Mouse (Mus musculus): ENCODE data around the gene 1700003E16Rik. TPM values are rescaled to one million over a fixed set of nuclear protein-coding genes. Genes with fewer than 3 reads are reported as not detected.

1700003E16Rik gene
- polyA plus RNA-seq, 1 experiment, result 1.2 TPM

GRCm38 (mm10) chr6:83127419-83127818 is 28.8 kb upstream of the 1700003E16Rik start:
- DNase-seq (ENCODE audit: low spot score), result no peak

GRCm38 (mm10) chr6:83131469-83132034 is 24.7 kb upstream of the 1700003E16Rik start:
- no peak for DNase-seq (ENCODE audit: low spot score)

GRCm38 (mm10) chr6:83132176-83132919 is 23.9 kb upstream of the 1700003E16Rik start:
- DNase-seq (ENCODE audit: low spot score), result no peak

- no peak for DNase-seq (ENCODE audit: low spot score)
Measured at GRCm38 (mm10) chr6:83134226-83134625, 22.0 kb upstream of the 1700003E16Rik start.

DNA sequence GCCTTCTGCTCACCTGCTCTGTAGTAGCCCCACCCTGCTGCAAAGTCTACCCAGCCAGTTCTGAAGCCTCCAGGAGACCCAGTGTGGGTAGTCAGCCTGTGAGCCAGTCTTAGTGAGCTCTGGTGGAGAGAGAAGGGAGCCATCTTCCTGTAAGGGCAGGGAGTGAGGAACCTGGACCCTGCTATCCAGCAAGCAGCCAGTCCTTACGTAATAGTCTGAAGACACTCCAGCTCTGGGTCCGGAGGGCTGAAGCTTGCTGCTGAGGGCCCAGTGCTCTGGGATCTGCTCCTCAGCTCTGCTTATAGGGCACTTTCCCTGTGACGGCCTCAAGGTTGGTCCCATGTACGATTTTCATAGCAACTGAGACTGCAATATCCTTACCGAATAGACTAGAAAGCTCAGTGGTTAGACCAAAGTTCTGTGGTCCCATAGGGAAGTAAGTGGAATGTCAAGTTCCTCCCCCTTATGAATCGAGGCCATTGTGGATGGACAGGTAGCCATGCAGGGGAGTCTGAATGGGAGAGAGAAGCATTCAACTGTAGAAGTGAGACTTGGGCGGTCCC is 21.2 kb upstream of the 1700003E16Rik start, which contains the start of gene Rtkn:
Gene Rtkn, plus strand, starts transcription at position 513 of the 563 bp plus-strand sequence.
- DNase-seq (ENCODE audit: low spot score), result no peak

- DNase-seq (ENCODE audit: low spot score), result no peak
Measured at GRCm38 (mm10) chr6:83135571-83136161, 20.5 kb upstream of the 1700003E16Rik start.

GRCm38 (mm10) chr6:83136291-83136880 is 19.8 kb upstream of the 1700003E16Rik start:
- DNase-seq (ENCODE audit: low spot score), result no peak

DNA sequence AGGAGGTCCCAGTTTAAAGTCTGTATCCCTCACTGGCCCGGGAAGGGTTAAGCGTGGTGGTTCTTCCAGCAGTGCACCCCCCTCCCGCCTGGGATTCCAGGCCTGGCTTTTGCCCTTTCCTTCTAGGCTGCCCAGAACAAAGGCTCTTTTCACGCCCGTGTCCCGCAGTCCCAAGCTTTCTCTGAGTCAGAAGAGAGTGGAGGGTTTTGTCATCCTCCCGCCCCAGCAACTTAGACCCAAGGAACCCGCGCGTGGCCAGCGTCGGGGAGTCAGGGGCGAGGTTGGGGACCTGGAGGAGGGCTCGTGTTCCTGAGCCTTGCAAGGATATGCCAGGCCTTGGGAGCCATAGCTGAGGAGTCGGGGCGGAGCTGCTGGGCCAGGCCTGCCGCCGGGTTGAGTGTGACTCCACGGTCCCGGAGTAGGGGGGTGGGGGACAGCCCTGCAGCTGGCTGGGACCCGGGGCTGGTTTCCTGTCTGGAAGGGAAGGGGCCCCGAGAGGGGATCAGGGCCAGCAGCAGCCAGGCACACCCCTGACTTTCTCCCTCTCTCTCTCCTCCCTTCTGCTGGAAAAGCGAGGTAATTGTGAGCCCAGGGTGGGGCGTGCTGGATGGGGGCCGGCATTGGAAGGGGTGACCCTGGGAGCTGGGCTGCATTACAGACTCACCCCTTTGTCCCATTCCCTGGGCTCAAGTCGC is 19.2 kb upstream of the 1700003E16Rik start:
- no peak for DNase-seq (ENCODE audit: low spot score)

DNA sequence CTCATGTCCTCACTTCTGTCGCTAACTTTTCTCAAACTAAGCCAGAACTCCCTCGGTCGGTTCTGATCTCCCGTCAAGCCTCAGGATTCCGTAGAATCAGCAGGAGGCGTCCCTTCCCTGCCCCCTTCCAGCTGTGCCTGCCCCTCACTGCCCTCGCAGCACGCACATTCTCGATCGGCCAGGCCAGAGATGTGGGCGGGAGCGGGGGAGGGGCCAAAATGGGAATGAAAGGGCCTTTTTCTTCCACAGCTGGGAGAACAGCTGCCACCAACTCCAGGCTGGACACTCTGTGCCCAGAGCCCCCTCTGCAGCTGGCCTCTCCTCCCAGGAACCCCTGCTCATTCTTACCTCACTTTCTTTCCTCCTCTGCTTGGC is 18.6 kb upstream of the 1700003E16Rik start:
- DNase-seq (ENCODE audit: low spot score), result no peak

- DNase-seq (ENCODE audit: low spot score), result no peak
Measured at GRCm38 (mm10) chr6:83138056-83138455, 18.1 kb upstream of the 1700003E16Rik start.

DNA sequence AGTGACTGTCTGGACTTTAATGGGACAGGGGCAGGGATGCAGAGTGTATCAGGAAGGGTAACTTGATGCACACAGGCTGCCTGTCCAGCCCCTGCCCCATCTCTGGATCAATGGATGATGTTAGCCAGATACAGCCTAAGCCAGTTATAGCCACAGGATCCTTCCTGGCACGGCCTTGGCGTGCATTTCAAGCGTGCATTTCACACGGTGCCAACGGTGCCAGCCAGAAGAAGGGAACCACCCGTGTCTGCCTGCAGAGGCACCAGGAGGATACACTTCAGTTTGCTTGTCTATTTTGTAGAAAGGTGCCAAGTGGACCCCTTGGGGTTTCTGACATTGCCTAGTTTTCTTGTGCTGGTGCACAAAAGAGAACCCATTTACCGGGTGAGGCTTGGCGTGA is 16.2 kb upstream of the 1700003E16Rik start:
- DNase-seq (ENCODE audit: low spot score), result no peak

- no peak for DNase-seq (ENCODE audit: low spot score)
Measured at GRCm38 (mm10) chr6:83141636-83142035, 14.6 kb upstream of the 1700003E16Rik start.

DNA sequence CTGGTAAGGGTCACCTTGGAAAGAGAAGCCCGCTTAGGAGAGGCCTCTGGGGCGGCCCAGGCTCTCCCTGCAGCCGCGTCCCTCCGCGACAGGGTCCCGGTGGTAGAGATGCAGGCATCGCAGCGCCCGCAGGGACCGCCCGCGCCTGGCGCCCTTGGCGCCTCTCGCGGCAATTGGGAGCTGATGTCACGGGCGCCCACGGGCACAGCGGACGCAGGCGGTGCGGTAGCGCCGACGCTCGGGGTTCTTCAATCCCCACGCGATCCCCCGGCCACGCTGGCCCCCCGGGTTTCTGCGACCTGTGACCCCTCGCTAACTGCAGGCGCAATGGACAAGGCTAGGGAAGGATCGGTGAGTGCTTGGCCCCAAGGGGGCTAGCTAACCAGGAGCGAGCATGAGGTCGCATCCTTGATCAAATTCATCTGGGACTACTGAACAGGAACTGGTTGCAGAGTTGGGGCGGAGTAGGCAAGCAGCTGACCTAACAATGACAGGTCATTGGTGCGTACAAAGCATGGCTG is 13.9 kb upstream of the 1700003E16Rik start:
- no peak for DNase-seq (ENCODE audit: low spot score)

DNA sequence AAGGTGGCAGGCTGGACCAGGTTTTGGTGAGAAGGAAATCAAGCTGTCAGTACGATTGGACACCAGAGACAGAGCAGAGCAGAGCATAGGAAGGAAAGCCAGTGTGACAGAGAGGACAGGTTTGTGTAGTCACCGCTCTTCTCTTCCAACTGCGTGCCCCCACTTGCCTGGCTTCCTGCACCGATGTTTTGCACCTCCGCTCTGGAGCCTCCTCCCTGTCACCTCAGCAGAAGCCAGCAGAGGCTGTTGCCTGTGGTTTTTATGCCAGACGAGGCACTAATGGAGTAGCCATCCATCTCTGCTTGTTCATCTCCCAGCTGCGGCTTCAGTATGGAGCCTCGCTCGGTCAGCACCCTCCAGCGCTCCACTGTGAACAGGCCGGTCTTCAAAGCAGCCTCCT is 13.3 kb upstream of the 1700003E16Rik start:
- no peak for DNase-seq (ENCODE audit: low spot score)

GRCm38 (mm10) chr6:83145209-83145608 is 11.0 kb upstream of the 1700003E16Rik start:
- no peak for DNase-seq (ENCODE audit: low spot score)

- no peak for DNase-seq (ENCODE audit: low spot score)
Measured at GRCm38 (mm10) chr6:83145805-83146204, 10.4 kb upstream of the 1700003E16Rik start.

DNA sequence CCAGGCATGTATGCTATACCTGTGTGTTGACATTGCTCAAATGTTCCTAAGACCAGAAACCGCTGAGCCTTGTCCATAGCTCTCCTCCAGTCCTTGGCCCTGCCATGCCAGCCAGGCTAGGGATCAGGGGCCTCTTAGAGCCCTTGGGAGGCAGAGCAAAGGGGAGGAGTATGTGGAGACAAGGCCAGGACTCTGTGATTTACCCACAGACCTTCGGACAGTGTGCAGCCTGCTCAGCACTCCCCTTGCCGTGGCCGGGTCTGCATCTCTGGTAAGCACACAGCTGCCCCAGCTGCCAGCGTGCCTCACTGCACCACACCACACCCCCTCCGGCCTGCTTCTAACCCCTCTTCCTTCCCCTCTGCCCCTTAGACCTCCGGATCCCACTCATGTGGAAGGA is 8.9 kb upstream of the 1700003E16Rik start:
- DNase-seq (ENCODE audit: low spot score), result no peak

DNA sequence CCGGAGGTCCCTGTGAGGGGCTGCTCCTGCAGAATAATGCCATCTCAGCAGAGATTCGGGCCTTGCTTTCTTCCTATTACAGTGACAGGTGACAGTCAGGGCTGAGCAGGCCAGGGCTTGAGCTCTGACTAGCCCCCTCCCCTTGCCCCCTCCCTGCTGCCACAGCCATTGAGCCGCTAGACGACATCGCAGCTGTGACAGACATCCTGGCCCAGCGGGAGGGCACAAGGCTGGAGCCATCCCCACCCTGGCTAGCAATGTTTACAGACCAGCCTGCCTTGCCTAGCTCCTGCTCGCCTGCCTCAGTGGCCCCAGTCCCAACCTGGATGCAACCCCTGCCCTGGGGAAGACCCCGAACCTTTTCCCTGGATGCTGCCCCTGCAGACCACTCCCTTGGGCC is 4.5 kb upstream of the 1700003E16Rik start:
- no peak for DNase-seq (ENCODE audit: low spot score)

DNA sequence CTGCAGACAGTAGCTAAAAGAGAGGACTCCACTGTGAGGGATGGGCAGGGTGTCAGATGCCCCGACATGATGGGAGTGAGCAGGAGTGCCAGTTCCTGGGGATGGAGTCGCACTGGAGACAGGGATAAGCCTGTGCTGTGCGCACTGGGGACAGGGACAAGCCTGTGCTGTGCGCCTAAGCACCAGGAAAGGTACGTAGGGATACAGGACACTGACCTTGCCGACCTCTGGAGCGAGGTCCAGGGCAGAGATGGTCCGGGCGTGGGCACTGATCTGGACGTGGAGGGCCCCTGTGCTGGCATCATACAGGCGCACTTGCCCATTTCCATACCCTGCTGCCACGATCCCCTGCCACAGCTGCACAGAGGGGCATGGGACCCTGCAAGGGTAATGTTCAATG is 3.2 kb upstream of the 1700003E16Rik start:
- no peak for DNase-seq (ENCODE audit: low spot score)

DNA sequence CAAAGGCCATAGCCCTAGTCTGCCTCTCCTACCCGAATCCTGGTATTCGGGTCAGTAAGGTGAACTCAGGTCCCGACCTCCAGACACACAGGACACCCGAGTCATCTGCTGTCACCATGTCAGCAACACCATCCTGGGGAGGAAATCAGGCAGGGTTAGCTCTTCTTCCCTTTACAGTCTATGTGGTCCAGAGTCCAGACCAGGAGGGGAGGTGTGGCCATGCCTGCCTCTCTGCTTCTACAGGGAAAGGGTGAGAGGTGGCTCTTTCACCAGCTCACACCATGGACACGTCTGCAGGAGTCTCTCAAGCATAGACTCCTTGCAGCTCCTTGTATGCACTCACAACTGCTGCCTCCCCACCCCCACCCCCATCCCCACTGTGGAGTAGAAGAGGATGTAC is 2.7 kb upstream of the 1700003E16Rik start:
- no peak for DNase-seq (ENCODE audit: low spot score)

GRCm38 (mm10) chr6:83155552-83156238 is 509 bp upstream of the 1700003E16Rik start:
- no peak for DNase-seq (ENCODE audit: low spot score)

Measured in urinary bladder, adult 2 months (tissue).